In genomic region chr6:86182626-86183025, GRCm38 (mm10) we compare ENCODE assay signal across 26 mouse cellular contexts. TPM values are rescaled to one million over a fixed set of nuclear protein-coding genes. Genes with fewer than 3 reads are reported as not detected.
DNase-seq lines count a peak whose midpoint lies in the region; ATAC-seq and TF ChIP-seq lines count a peak whose summit lies in the region.
"Had no signal": no experiment of that assay in that cellular context is flagged by ENCODE, and none has a peak within 500 bp of the region (broad histone marks: within the 10 kb centered on the region; RNA-seq: fewer than 3 reads in every experiment).

No protein-coding gene starts in this region.

- no peak overlapping the region for H3K9ac ChIP-seq in liver, adult 2 months (ENCODE audit: low read depth, low read length)
- H3K9ac ChIP-seq in liver, embryonic 12.5 days = no peak overlapping the region
- H3K9ac ChIP-seq: forebrain, embryonic 13.5 days; heart, embryonic 13.5 days; hindbrain, embryonic 13.5 days had no signal

- H3K27me3 ChIP-seq in heart, embryonic 10.5 days (ENCODE audit: insufficient read depth, poor library complexity, severe bottlenecking) = no peaks in the 10 kb centered on the region
- H3K27me3 ChIP-seq in kidney, adult 2 months (replicated peaks; ENCODE audit: control insufficient read depth, insufficient read depth, low read length) = no peaks in the 10 kb centered on the region
- H3K27me3 ChIP-seq in liver, adult 2 months (ENCODE audit: control insufficient read depth, insufficient read depth, low read length) = no peaks in the 10 kb centered on the region
- H3K27me3 ChIP-seq in liver, embryonic 12.5 days (replicated peaks) = no peaks in the 10 kb centered on the region; the same call in 1 of the 2 replicates
- H3K27me3 ChIP-seq: forebrain, embryonic 13.5 days; heart, embryonic 13.5 days; hindbrain, embryonic 13.5 days; Patski had no signal

- H3K4me3 ChIP-seq in heart, embryonic 10.5 days = no peak overlapping the region
- H3K4me3 ChIP-seq in kidney, adult 2 months (ENCODE audit: insufficient read depth, low read depth, low read length) = no peak overlapping the region
- no peak overlapping the region for H3K4me3 ChIP-seq in liver, adult 2 months (ENCODE audit: insufficient read depth, low read depth, low read length)
- no peak overlapping the region for H3K4me3 ChIP-seq in liver, embryonic 12.5 days
- H3K4me3 ChIP-seq: forebrain, embryonic 10.5 days; forebrain, embryonic 13.5 days; heart, embryonic 13.5 days; hindbrain, embryonic 13.5 days had no signal

- DNase-seq in heart, embryonic 10.5 days (ENCODE audit: low spot score) = peak; percentile 31
- no peak for DNase-seq in heart, postnatal 36 days
- peak; percentile 14 for DNase-seq in kidney, adult 2 months
- no peak for DNase-seq in kidney, postnatal 10 days
- DNase-seq in liver, adult 2 months (ENCODE audit: extremely low read depth, low read depth, low spot score) = peak; percentile 87
- DNase-seq: adrenal gland, postnatal 10 days; adrenal gland, postnatal 36 days; B cell, adult 2 months; cerebellum, adult 18-20 months; cerebellum, adult 9-10 months; cerebellum, postnatal 14 days; gastrocnemius, postnatal 10 days; gastrocnemius, postnatal 36 days; heart, postnatal 14 days had no signal

- no peaks in the 10 kb centered on the region for H3K79me2 ChIP-seq in liver, adult 2 months (ENCODE audit: control insufficient read depth, insufficient read depth, low read length)

- no peak for TF ChIP-seq POLR2A in kidney, adult 2 months (IDR thresholded peaks at IDR 0.05; ENCODE audit: low read depth, low read length)
- no peak for TF ChIP-seq POLR2A in liver, adult 2 months (IDR thresholded peaks at IDR 0.05; ENCODE audit: extremely low read depth, insufficient read depth, low read length)

- ATAC-seq in liver, embryonic 12.5 days = no peak
- ATAC-seq: forebrain, embryonic 13.5 days; forebrain, embryonic 16.5 days; hindbrain, embryonic 16.5 days; inflammation-experienced regulatory T-cells, adult 6 months; Patski had no signal

- TF ChIP-seq CTCF in kidney, adult 2 months (conservative IDR thresholded peaks at IDR 0.05; ENCODE audit: insufficient read depth, insufficient read length, low read depth, low read length) = no peak
- no peak for TF ChIP-seq CTCF in liver, adult 2 months (IDR thresholded peaks at IDR 0.05; ENCODE audit: low read depth, low read length)

- 80% methylated on average over 5 of the region's 5 CpGs for WGBS in heart, embryonic 10.5 days
- WGBS in kidney, adult 2 months = 71% methylated on average over 5 of the region's 5 CpGs
- 17% methylated on average over 5 of the region's 5 CpGs for WGBS in liver, adult 2 months
- WGBS in liver, embryonic 12.5 days (ENCODE audit: insufficient replicate concordance) = 73% methylated on average over 5 of the region's 5 CpGs

- H3K9me3 ChIP-seq in heart, embryonic 10.5 days = no peaks in the 10 kb centered on the region
- H3K9me3 ChIP-seq in liver, embryonic 12.5 days (replicated peaks) = no peaks in the 10 kb centered on the region
- H3K9me3 ChIP-seq: forebrain, embryonic 10.5 days; forebrain, embryonic 13.5 days; G1E; heart, embryonic 13.5 days; hindbrain, embryonic 13.5 days had no signal

- no peak overlapping the region for H3K27ac ChIP-seq in heart, embryonic 10.5 days
- H3K27ac ChIP-seq in kidney, adult 2 months (ENCODE audit: insufficient read depth, low read depth, low read length) = no peak overlapping the region
- H3K27ac ChIP-seq in liver, adult 2 months (replicated peaks; ENCODE audit: insufficient read depth, low read depth, low read length) = peak overlapping the region; percentile 51
- no peak overlapping the region for H3K27ac ChIP-seq in liver, embryonic 12.5 days
- H3K27ac ChIP-seq: forebrain, embryonic 10.5 days; forebrain, embryonic 13.5 days; heart, embryonic 13.5 days; hindbrain, embryonic 13.5 days had no signal

- intact Hi-C loops in heart, postnatal 36 days (cut with DNase I) = no loop called here

- H3K4me1 ChIP-seq in heart, embryonic 10.5 days = peaks cover 10% of the 10 kb centered on the region; the same call in 1 of the 2 replicates
- no peaks in the 10 kb centered on the region for H3K4me1 ChIP-seq in kidney, adult 2 months (ENCODE audit: control insufficient read depth, insufficient read depth, low read length)
- peaks cover 22% of the 10 kb centered on the region for H3K4me1 ChIP-seq in liver, adult 2 months (ENCODE audit: control insufficient read depth, insufficient read depth, low read length)
- no peaks in the 10 kb centered on the region for H3K4me1 ChIP-seq in liver, embryonic 12.5 days
- H3K4me1 ChIP-seq: forebrain, embryonic 13.5 days; heart, embryonic 13.5 days had no signal

- no peak overlapping the region for H3K4me2 ChIP-seq in liver, embryonic 12.5 days
- H3K4me2 ChIP-seq: forebrain, embryonic 13.5 days; heart, embryonic 13.5 days; hindbrain, embryonic 13.5 days had no signal

- H3K36me3 ChIP-seq in heart, embryonic 10.5 days = no peaks in the 10 kb centered on the region
- H3K36me3 ChIP-seq in kidney, adult 2 months (ENCODE audit: control insufficient read depth, insufficient read depth, low read length) = no peaks in the 10 kb centered on the region
- no peaks in the 10 kb centered on the region for H3K36me3 ChIP-seq in liver, adult 2 months (ENCODE audit: control insufficient read depth, insufficient read depth, low read length)
- no peaks in the 10 kb centered on the region for H3K36me3 ChIP-seq in liver, embryonic 12.5 days
- H3K36me3 ChIP-seq: forebrain, embryonic 10.5 days; G1E; heart, embryonic 13.5 days; hindbrain, embryonic 13.5 days had no signal

RNA-seq across cellular contexts. Expression of gene Tgfa, which starts 12.4 kb away (rescaled TPM):
- polyA plus RNA-seq in heart, embryonic 10.5 days (2016; fragmentation: Nextera tagmentation; extraction: Ambion mirVana) = 3.2 and 3.7 TPM in 2 replicates
- total RNA-seq in heart, postnatal 36 days (2021) = 1 to 10 TPM; 1.1 to 1.4 TPM
- polyA plus RNA-seq in kidney, adult 2 months (2012; rRNA removed) = 3.2 and 4.0 TPM in 2 replicates
- 6.3 and 8.5 TPM in 2 replicates for total RNA-seq in liver, adult 2 months (2014; rRNA removed)
- polyA plus RNA-seq in liver, adult 2 months (2012; rRNA removed) = 13.3 and 14.3 TPM in 2 replicates
- 1.4 and 2.1 TPM in 2 replicates for polyA plus RNA-seq in liver, embryonic 12.5 days (2016; fragmentation: Nextera tagmentation; extraction: Ambion mirVana)
- total RNA-seq: CH12.LX; granulocyte monocyte progenitor cell, adult 5-6 weeks had no signal

Comparison
In these comparisons a context has a peak if more than half of its experiments do, and no peak if none do; other contexts are left out.
1. DNase-seq: peak in heart, embryonic 10.5 days (single experiment), kidney, adult 2 months (single experiment) and liver, adult 2 months (single experiment); none in heart, postnatal 36 days (0 of 2) and kidney, postnatal 10 days (single experiment).